Mouse (Mus musculus) liver, embryonic 14.5 days (tissue): ENCODE results near the gene Snw1. TPM values are rescaled to one million over a fixed set of nuclear protein-coding genes. Genes with fewer than 3 reads are reported as not detected.

ENCODE experiments used
- ATAC-seq: fragments of 200-750 bp; cut with Nextera tagmentation; 2 replicates; pipeline ENCODE4 v1.8.0; 2017; ENCODE audit warnings: moderate number of reproducible peaks, mild to moderate bottlenecking, moderate library complexity; ENCODE audit not compliant: insufficient read depth
- DNase-seq, 3 experiments: peaks; one replicate each; pipeline ENCODE4 v3.0.0-alpha.2; 2012 to 2013; ENCODE audit warnings: low read depth in 3 of 3, low spot score in 3 of 3
- H3K27ac ChIP-seq: fragments of 300-500 bp; sonication (generic); 2 replicates; pipeline ENCODE4 v1.5.1; 2014; ENCODE audit warnings: moderate library complexity, mild to moderate bottlenecking, control low read depth, inconsistent platforms
- H3K27me3 ChIP-seq: fragments of 300-500 bp; sonication (generic); 2 replicates; pipeline ENCODE4 v1.6.1; 2014; ENCODE audit warnings: mild to moderate bottlenecking, low read length, moderate library complexity; ENCODE audit not compliant: control insufficient read depth, insufficient read depth
- H3K36me3 ChIP-seq: fragments of 300-500 bp; sonication (generic); replicated peaks from 2 replicates; pipeline ENCODE4 v1.6.1; 2014; ENCODE audit warnings: low read depth; ENCODE audit not compliant: control insufficient read depth, insufficient read depth
- H3K4me1 ChIP-seq, 2 experiments: fragments of 200-500 bp in 1 of 2; fragments of 300-500 bp in 1 of 2; sonication (generic) in 1 of 2; replicated peaks; 2 replicates each; pipeline ENCODE4 v1.6.1; 2012 to 2014; ENCODE audit warnings: antibody characterized with exemption in 1 of 2, inconsistent platforms in 1 of 2, low read length in 1 of 2; ENCODE audit not compliant: control insufficient read depth in 2 of 2, insufficient read depth in 2 of 2
- H3K4me2 ChIP-seq: fragments of 300-500 bp; sonication (generic); 2 replicates; pipeline ENCODE4 v1.6.1; 2014; ENCODE audit warnings: low read depth, mild to moderate bottlenecking, control low read depth, moderate library complexity
- H3K4me3 ChIP-seq, 2 experiments: fragments of 200-500 bp in 1 of 2; fragments of 300-500 bp in 1 of 2; sonication (generic) in 1 of 2; 2 replicates each; pipeline ENCODE4 v1.5.1; 2012 to 2014; ENCODE audit warnings: low read depth in 2 of 2, low read length in 2 of 2, mild to moderate bottlenecking in 2 of 2, control low read depth in 1 of 2, inconsistent platforms in 1 of 2, moderate library complexity in 1 of 2; ENCODE audit not compliant: insufficient read depth in 1 of 2
- H3K9ac ChIP-seq: fragments of 300-500 bp; sonication (generic); replicated peaks from 2 replicates; pipeline ENCODE4 v1.6.1; 2014; ENCODE audit warnings: mild to moderate bottlenecking, control low read depth, moderate library complexity
- H3K9me3 ChIP-seq: fragments of 300-500 bp; sonication (generic); 2 replicates; pipeline ENCODE4 v1.6.1; 2016; ENCODE audit warnings: low read length, mixed read lengths; ENCODE audit not compliant: control insufficient read depth
- CTCF ChIP-seq: IDR thresholded peaks from 2 replicates; pipeline ENCODE4 v1.5.1; 2016; ENCODE audit warnings: antibody characterized with exemption, low read depth, control low read depth
- EP300 ChIP-seq: IDR thresholded peaks from 2 replicates; pipeline ENCODE4 v1.6.1; 2016; ENCODE audit warnings: antibody characterized with exemption, low read depth
- WGBS: fragments of 180-500 bp; shearing (Covaris S2); extraction: QIAGEN DNeasy Blood & Tissue Kit; methylation state at CpG from one replicate; pipeline ENCODE4 v1.1.7; 2014; ENCODE audit not compliant: insufficient replicate concordance; 5-methylcytosine and 5-hydroxymethylcytosine counted together
- microRNA-seq: library from miRNA; unstranded; fragments of <30 nt; microRNA quantifications from one replicate; pipeline ENCODE4, GENCODE M21; 2016
- polyA plus RNA-seq, 2 experiments: library from polyadenylated mRNA; depleted of rRNA in 1 of 2; stranded (reverse) in 1 of 2; unstranded in 1 of 2; fragments of >200 nt; fragmentation: Nextera tagmentation in 1 of 2; extraction: Ambion mirVana in 1 of 2; gene quantifications; 2 replicates each; pipeline versions ENCODE4 v1.2.1 to v1.2.3; 2012 to 2014

The Snw1 gene
- polyA plus RNA-seq, 2 experiments, result 19.5 to 55.5 TPM

- ATAC-seq (no peak), DNase-seq (no peak)
- Histone ChIP-seq H3K9me3 (no peaks in the 10 kb centered on the region), H3K27ac (no peak overlapping the region), H3K27me3 (no peaks in the 10 kb centered on the region), H3K4me2 (no peak overlapping the region), H3K4me3 (no peak overlapping the region), H3K9ac (no peak overlapping the region), H3K4me1 (0 out of 4 replicates have a peak, but pooled peaks cover 0 to 4% of the 10 kb centered on the region in 2 experiments), H3K36me3 (no peaks in the 10 kb centered on the region)
- WGBS, result 69% methylated on average over 6 of the region's 6 CpGs
- TF ChIP-seq CTCF (no peak), EP300 (no peak)
Observed at GRCm38 (mm10) chr12:87401883-87402282, 70.2 kb downstream of the Snw1 start.

- Histone ChIP-seq H3K9ac (no peak overlapping the region), H3K4me2 (no peak overlapping the region), H3K27ac (no peak overlapping the region), H3K27me3 (no peaks in the 10 kb centered on the region), H3K36me3 (no peaks in the 10 kb centered on the region), H3K4me1 (0 out of 4 replicates have a peak, but pooled peaks cover 0 to 4% of the 10 kb centered on the region in 2 experiments), H3K9me3 (no peaks in the 10 kb centered on the region), H3K4me3 (no peak overlapping the region)
- DNase-seq (no peak), ATAC-seq (no peak)
- no peak for TF ChIP-seq EP300
- TF ChIP-seq CTCF, result no peak
- WGBS, result 51% methylated on average over 10 of the region's 10 CpGs
Observed at GRCm38 (mm10) chr12:87399119-87399819, 72.8 kb downstream of the Snw1 start.

Small RNAs within 50 kb of the gene (microRNA-seq; reads per million reads assigned to microRNA genes)
- 87.9 reads per million, percentile 46 among the genes with 10 or more reads in this experiment for gene Mir3068

Other genes starting within 250 kb of the Snw1 start
- 0.16 and 0.26 TPM in 2 replicates for gene Noxred1, start 233.5 kb downstream of the Snw1 start, polyA plus RNA-seq (2012; rRNA removed)
- gene Noxred1, start 233.5 kb downstream of the Snw1 start, polyA plus RNA-seq (2014; fragmentation: Nextera tagmentation; extraction: Ambion mirVana), result 0.28 TPM in 1 of 2 replicates, not detected in the other
- 6.1 and 7.8 TPM in 2 replicates for gene Vipas39, start 206.0 kb downstream of the Snw1 start, polyA plus RNA-seq (2012; rRNA removed)
- 8.0 and 10.4 TPM in 2 replicates for gene Vipas39, start 206.0 kb downstream of the Snw1 start, polyA plus RNA-seq (2014; fragmentation: Nextera tagmentation; extraction: Ambion mirVana)
- 66.5 and 119 TPM in 2 replicates for gene Ahsa1, start 205.8 kb downstream of the Snw1 start, polyA plus RNA-seq (2012; rRNA removed)
- gene Ahsa1, start 205.8 kb downstream of the Snw1 start, polyA plus RNA-seq (2014; fragmentation: Nextera tagmentation; extraction: Ambion mirVana), result 109 and 117 TPM in 2 replicates
- 0.07 and 0.11 TPM in 2 replicates for gene Ism2, start 172.6 kb downstream of the Snw1 start, polyA plus RNA-seq (2012; rRNA removed)
- 0.08 and 0.32 TPM in 2 replicates for gene Ism2, start 172.6 kb downstream of the Snw1 start, polyA plus RNA-seq (2014; fragmentation: Nextera tagmentation; extraction: Ambion mirVana)
- 4.6 and 8.0 TPM in 2 replicates for gene Sptlc2, start 83.9 kb downstream of the Snw1 start, polyA plus RNA-seq (2012; rRNA removed)
- gene Sptlc2, start 83.9 kb downstream of the Snw1 start, polyA plus RNA-seq (2014; fragmentation: Nextera tagmentation; extraction: Ambion mirVana), result 28.2 TPM in 2 replicates
- 38.5 and 44.2 TPM in 2 replicates for gene Slirp, start 28.4 kb downstream of the Snw1 start, polyA plus RNA-seq (2012; rRNA removed)
- gene Slirp, start 28.4 kb downstream of the Snw1 start, polyA plus RNA-seq (2014; fragmentation: Nextera tagmentation; extraction: Ambion mirVana), result 180 and 182 TPM in 2 replicates
- gene Alkbh1, start 28.3 kb downstream of the Snw1 start, polyA plus RNA-seq (2012; rRNA removed), result 12.0 and 16.3 TPM in 2 replicates
- 10.4 TPM in 2 replicates for gene Alkbh1, start 28.3 kb downstream of the Snw1 start, polyA plus RNA-seq (2014; fragmentation: Nextera tagmentation; extraction: Ambion mirVana)
- gene Gm5788, start 22.4 kb upstream of the Snw1 start, polyA plus RNA-seq (2012; rRNA removed), result not detected in 2 replicates
- gene Gm5788, start 22.4 kb upstream of the Snw1 start, polyA plus RNA-seq (2014; fragmentation: Nextera tagmentation; extraction: Ambion mirVana), result not detected in 2 replicates
- not detected in 2 replicates for gene Gm8300, start 42.0 kb upstream of the Snw1 start, polyA plus RNA-seq (2012; rRNA removed)
- not detected in 2 replicates for gene Gm8300, start 42.0 kb upstream of the Snw1 start, polyA plus RNA-seq (2014; fragmentation: Nextera tagmentation; extraction: Ambion mirVana)
- gene Oog1, start 130.4 kb upstream of the Snw1 start, polyA plus RNA-seq (2012; rRNA removed), result not detected in 2 replicates
- gene Oog1, start 130.4 kb upstream of the Snw1 start, polyA plus RNA-seq (2014; fragmentation: Nextera tagmentation; extraction: Ambion mirVana), result not detected in 2 replicates
- gene Gm4027, start 146.6 kb upstream of the Snw1 start, polyA plus RNA-seq (2012; rRNA removed), result not detected in 2 replicates
- gene Gm4027, start 146.6 kb upstream of the Snw1 start, polyA plus RNA-seq (2014; fragmentation: Nextera tagmentation; extraction: Ambion mirVana), result not detected in 2 replicates
- gene Gm16381, start 172.3 kb upstream of the Snw1 start, polyA plus RNA-seq (2012; rRNA removed), result not detected in 2 replicates
- not detected in 2 replicates for gene Gm16381, start 172.3 kb upstream of the Snw1 start, polyA plus RNA-seq (2014; fragmentation: Nextera tagmentation; extraction: Ambion mirVana)